Mouse (Mus musculus): ENCODE measurements at regions not wholly inside any gene's neighbourhood (a gene's known extent, or its start where the extent isn't known, plus 50 kb on each side); places are given as distances from the start of the nearest gene placed in this dataset.

DNA sequence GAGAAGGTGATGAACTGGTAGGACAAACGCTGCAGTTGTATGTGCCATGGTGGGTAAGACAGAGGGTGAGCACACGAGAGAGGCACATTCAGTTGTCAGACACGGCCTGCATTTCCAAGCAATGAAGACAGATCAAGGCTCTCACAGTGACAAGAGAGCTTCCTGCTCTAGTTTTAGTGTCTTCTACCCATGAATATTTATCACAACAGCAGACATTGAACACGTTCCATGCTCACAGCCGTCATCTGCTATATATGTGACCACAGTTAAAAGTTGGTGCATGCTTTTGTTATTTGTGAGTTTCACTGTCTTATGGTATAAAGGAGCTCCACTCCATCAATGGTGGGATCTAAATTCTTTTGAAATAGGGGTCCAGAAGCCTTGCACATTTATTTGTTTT, 76.9 kb upstream of the Gk2 start:
- DNase-seq (ENCODE audit: low spot score in 2 of 2), result no peak

DNA sequence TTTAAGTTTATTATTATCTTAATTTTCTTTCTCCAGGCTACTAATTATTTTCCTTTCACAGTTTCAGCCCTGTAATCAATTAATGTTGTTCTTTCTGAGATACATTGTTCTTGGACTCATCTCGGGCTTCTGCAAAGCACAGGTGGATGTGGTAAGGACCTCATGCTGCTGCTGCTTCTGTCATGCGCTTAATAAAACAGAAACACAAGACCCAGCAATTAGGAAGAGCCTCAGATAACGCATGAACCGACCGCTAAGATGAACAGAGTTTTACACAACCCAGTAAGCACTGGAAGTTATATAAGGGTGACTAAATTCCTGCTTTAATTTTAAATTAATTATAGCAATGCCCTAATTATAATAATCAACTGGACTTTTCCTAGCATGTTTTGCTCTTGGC, 70.7 kb upstream of the Gk2 start:
- DNase-seq (ENCODE audit: low spot score in 2 of 2), result no peak

All from layer of hippocampus, postnatal 14 days (tissue).